Mouse (Mus musculus) embryonic fibroblast, embryonic 13.5 days (primary cell): Measurements from ENCODE around the gene Clca4b. TPM values are rescaled to one million over a fixed set of nuclear protein-coding genes. Genes with fewer than 3 reads are reported as not detected.
"Not testable (repeated sequence)": the region's sequence is repeated elsewhere in the genome, so short reads cannot be mapped to it uniquely, and the experiment has no call there.

Experiments used
- H3K27ac ChIP-seq: 2 replicates; pipeline ENCODE4 v1.5.1; 2012; ENCODE audit warnings: low read length, control low read depth, inconsistent platforms; ENCODE audit not compliant: insufficient read depth
- H3K4me1 ChIP-seq: 2 replicates; pipeline ENCODE4 v1.6.1; 2011; ENCODE audit warnings: low read length; ENCODE audit not compliant: control insufficient read depth, insufficient read depth
- H3K4me3 ChIP-seq: 2 replicates; pipeline ENCODE4 v1.5.1; 2011; ENCODE audit warnings: mild to moderate bottlenecking, control low read depth, low read length; ENCODE audit not compliant: insufficient read depth
- CTCF ChIP-seq: IDR thresholded peaks from 2 replicates; pipeline ENCODE4 v1.5.1; 2011; ENCODE audit warnings: mild to moderate bottlenecking, control low read depth, low read length, moderate library complexity, borderline replicate concordance; ENCODE audit not compliant: insufficient read depth
- POLR2A ChIP-seq: IDR thresholded peaks from 2 replicates; pipeline ENCODE4 v1.6.1; 2011; ENCODE audit warnings: low read depth, mild to moderate bottlenecking, control low read depth, low read length, moderate library complexity
- polyA plus RNA-seq: library from polyadenylated mRNA; stranded (reverse); fragments of >200 nt; gene quantifications from 2 replicates; pipeline ENCODE4 v1.2.4, GENCODE M21; 2011; ENCODE audit warnings: low read depth; ENCODE audit not compliant: missing spikeins, insufficient read length

Gene Clca4b
- not detected in 2 replicates for polyA plus RNA-seq

DNA sequence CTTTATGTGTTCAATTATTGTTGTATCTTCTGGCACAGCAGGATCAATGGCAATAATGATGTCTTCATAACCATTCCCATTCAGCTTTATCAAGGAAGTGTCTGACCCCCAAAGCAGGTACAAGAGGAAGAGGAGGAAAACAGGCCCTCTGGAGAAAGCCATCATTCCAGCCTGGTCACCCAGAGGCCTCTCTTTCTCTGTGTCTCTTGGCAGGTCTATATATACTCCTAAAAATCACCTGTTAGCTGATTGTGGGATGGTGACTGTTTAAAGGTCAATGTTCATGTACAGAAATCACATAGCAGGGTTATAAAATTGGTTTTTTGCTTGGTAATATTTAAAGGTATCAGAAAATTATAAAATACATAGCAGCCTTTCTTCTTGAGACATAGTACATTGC lies at the start of gene Clca4b:
Gene Clca4b (minus strand): TSS at position 195 of the 400 bp plus-strand sequence.
- Histone ChIP-seq H3K4me1 (no peaks in the 10 kb centered on the region), H3K4me3 (no peak within 1 kb of the TSS), H3K27ac (no peak within 1 kb of the TSS)
- no peak for TF ChIP-seq POLR2A
- no peak for TF ChIP-seq CTCF

DNA sequence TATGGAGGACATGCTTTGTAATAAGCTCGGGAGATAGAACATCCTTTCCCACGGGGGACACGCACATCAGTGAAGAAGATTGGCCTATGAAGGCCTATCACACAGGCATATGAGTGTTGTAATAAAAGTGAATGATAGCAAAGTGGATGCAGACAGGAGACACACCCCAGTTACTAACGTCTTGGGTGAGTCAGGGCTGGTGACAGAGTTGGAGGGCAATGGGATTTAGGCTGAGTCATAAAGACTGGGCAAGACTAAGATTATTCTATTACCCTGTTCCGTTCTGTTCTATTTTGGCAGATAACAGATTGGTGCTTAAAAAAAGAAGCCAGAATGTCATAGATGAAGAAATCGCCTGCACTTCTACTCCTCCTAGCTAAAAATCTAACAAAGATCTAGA lies 48.2 kb upstream of the Clca4b start:
- 0 out of 2 replicates have a peak, but pooled peaks cover 3% of the 10 kb centered on the region for H3K4me1 ChIP-seq
- H3K27ac ChIP-seq: peak overlapping the region; percentile 62
- no peak overlapping the region for H3K4me3 ChIP-seq
- no peak for TF ChIP-seq POLR2A
- TF ChIP-seq CTCF: no peak

DNA sequence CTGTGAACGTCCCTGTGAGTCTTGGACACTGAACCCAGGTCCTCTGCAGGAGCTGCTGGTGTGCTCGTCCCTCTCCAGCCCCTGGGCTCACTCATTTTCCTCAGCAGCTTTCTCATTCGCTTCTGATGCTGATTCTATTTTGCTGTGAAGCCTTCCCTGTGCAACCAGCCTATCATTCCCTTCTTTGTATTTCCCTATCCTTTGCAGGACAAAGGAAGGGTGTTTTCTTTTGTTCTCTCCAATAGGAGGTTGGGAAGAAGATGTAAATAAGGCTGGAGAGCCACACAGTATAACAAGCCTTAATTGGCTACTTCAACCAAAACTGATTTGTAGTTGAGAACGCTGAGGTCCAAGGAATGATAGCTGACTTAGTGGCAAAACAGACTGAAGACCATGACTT lies 45.3 kb upstream of the Clca4b start:
- no peak for TF ChIP-seq CTCF
- TF ChIP-seq POLR2A: no peak
- H3K4me1 ChIP-seq: 0 out of 2 replicates have a peak, but pooled peaks cover 3% of the 10 kb centered on the region
- no peak overlapping the region for H3K27ac ChIP-seq
- no peak overlapping the region for H3K4me3 ChIP-seq

DNA sequence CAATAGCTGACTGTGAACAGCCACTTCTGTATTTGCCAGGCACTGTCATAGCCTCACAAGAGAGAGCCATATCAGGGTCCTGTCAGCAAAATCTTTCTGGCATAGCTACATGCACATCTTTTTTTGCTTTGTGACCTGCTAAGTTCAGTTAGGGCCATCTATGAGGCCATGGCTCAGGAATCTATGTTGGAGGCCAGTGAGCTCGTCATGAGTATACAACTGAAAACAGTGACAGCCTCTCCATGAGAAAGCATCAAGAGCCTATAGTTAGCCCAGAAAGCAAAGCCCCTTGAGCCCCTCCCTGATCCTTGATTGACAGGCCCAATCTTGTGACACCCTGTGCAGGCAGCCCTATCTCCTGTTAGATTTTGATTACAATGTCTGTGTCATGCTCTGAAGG lies 43.8 kb upstream of the Clca4b start:
- TF ChIP-seq CTCF: no peak
- TF ChIP-seq POLR2A: no peak
- Histone ChIP-seq H3K27ac (no peak overlapping the region), H3K4me1 (0 out of 2 replicates have a peak, but pooled peaks cover 5% of the 10 kb centered on the region), H3K4me3 (no peak overlapping the region)

DNA sequence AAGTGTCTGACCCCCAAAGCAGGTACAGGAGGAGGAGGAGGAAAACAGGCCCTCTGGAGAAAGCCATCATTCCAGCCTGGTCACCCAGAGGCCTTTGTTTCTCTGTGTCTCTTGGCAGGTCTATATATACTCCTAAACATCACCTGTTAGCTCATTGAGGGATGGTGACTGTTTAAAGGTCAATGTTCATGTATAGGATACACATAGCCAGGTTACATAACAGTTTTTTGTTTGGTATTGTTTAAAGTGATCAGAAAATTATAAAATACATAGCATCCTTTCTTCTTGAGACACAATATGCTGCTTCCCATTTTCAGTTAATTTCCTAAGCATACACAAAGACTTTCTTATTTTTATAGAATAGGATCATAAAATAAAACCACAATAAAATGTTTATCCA lies 42.6 kb upstream of the Clca4b start, which contains the start of gene Clca4a:
Gene Clca4a (minus strand): TSS at position 101 of the 400 bp plus-strand sequence.
- Histone ChIP-seq H3K27ac (no peak within 1 kb of the TSS), H3K4me1 (0 out of 2 replicates have a peak, but pooled peaks cover 2% of the 10 kb centered on the region), H3K4me3 (no peak within 1 kb of the TSS)
- TF ChIP-seq POLR2A (no peak), CTCF (no peak)

DNA sequence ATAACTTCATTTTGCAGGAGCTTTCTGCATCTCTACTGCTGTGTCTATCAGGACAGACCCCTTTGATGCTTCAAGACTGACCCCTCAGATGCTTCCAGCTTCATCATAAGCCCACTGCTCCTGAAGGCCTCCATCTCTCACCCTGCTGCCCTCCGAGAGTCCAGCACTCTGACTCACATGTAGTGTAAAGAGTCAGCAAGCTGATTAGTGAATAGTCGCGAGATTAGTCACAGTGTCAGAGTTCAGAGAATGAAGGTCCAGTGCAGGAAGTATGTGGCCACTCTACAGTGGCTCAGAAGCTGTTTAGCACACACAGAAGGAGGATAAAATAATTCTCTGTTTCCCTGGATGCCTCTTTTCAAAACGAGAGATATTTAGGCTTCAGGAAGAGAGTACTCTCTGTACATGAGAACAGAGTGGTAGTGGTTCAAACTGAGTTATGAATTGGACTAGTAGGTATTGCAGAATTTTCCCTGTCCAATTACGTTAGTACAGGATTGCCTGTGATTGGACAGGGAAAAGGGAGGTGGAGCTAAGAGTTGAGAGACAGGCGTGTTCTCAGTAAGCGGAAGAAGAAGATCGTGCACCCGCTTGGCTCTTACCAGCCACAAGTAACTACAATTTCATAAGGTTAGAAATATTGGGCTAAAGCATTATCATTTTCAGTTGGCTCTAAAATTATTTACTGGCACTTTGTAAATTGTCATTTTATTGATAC lies 39.4 kb upstream of the Clca4b start:
- H3K27ac ChIP-seq: peak overlapping the region; percentile 80; the same call in 1 of the 2 replicates
- TF ChIP-seq CTCF (no peak), POLR2A (no peak)
- no peak overlapping the region for H3K4me3 ChIP-seq
- H3K4me1 ChIP-seq: 0 out of 2 replicates have a peak, but pooled peaks cover 2% of the 10 kb centered on the region

DNA sequence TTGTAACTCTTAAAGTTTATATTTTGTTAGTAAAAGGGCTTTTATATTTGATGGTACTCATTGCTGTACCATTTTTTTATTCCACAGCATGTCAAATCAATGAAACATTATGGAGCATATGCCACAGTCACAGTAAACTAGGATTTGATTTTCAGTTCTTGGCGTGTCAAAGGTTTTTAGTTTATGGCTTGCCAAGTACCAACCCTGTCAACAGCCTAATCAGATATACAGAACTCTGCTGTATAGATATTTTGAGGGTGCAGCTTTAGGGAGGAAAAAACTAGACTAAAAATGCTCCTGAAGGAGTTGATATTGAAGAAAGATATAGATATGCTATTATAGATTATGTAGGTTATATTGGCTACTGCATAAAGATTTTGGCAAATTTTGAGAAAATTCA lies 37.4 kb upstream of the Clca4b start:
- Histone ChIP-seq H3K4me3 (no peak overlapping the region), H3K4me1 (0 out of 2 replicates have a peak, but pooled peaks cover 2% of the 10 kb centered on the region), H3K27ac (no peak overlapping the region)
- TF ChIP-seq CTCF (no peak), POLR2A (no peak)

DNA sequence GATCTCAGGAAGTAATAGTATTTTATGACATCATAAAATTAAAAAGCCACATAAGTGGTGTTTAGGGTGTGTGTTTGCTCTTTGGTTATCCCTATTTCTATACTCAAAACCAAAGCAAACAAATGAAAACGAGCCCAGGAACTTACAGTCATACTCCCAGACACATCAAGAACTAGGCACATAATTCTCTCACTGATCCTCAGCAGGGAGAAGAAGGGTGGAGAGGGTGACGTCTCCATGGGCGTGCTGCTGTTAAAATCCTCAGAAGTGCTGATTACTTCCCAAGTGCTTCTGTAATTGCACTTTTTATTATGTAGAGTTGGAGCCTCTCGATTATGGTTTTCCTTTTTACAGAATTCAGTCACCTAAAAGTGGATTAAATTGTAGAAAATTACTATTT lies 33.7 kb upstream of the Clca4b start:
- Histone ChIP-seq H3K4me1 (no peaks in the 10 kb centered on the region), H3K4me3 (no peak overlapping the region), H3K27ac (no peak overlapping the region)
- no peak for TF ChIP-seq POLR2A
- no peak for TF ChIP-seq CTCF

DNA sequence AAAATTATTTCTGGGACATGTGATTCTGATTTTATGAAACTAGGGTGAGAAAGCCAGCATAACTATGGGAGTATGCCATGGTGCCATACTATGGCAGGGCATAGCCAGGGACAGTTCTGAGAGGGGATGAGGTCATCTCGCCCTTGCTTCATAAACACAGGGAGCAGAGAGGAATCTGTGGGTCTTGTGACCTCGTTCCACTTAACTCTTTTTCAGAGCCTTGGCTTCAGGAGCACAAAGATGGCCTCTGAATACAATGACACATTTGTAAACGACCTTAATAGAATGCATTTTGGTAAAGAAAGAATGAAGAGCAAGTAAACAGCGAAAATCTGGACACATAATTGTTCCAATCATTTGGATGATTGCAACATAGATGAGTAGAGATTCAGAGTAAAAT lies 18.5 kb upstream of the Clca4b start:
- Histone ChIP-seq H3K4me1 (no peaks in the 10 kb centered on the region), H3K4me3 (no peak overlapping the region), H3K27ac (no peak overlapping the region)
- TF ChIP-seq CTCF (no peak), POLR2A (no peak)

DNA sequence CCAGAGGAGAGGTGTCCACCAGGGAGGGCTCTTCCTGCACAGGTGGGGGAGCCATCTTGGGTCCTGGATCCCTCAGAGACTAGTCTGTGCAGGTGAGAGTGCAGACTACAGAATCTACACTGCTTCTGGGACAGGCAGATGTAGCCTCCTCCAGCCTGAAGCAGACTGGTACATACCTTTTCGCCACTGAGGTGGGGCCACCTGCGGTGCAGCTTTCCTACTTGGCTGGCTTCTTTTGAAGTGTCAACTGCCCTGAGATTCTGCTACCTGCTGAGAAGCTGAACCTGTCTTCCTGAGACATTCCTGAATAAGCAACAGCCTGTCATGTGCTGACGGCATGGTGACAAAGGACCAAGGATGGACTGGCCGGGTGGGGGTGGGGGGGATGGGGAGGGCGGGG lies 15.0 kb upstream of the Clca4b start:
- H3K4me3 ChIP-seq, H3K4me1 ChIP-seq, H3K27ac ChIP-seq: not testable (repeated sequence)

DNA sequence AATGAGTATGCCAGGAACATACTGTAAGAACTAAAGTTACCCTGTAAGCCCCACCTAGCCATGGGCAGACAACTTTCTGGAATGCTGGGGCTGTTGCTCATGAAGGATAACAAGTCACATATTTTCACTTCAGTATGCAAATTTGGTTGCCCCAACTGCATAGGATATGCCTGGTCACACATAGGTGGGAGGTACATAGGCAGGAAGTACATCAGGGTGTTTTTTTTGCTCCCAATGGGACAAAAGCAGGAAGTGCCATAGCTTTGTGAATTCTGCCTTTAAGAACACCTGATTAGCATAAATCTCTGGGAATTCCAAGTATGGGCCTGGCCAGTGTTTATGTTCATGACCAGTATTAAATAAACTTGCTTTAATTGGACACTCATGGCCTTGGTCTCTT lies 1.3 kb upstream of the Clca4b start:
- not testable (repeated sequence) for H3K27ac ChIP-seq, H3K4me1 ChIP-seq, H3K4me3 ChIP-seq
